Mouse (Mus musculus): ENCODE measurements around the gene Cdkal1. TPM values are rescaled to one million over a fixed set of nuclear protein-coding genes. Genes with fewer than 3 reads are reported as not detected.

Gene Cdkal1
- polyA plus RNA-seq, 1 experiment, result 0.55 TPM

GRCm38 (mm10) chr13:29857436-29857835 is 2.0 kb upstream of the Cdkal1 start:
- Histone ChIP-seq H3K27me3 (ENCODE audit: control insufficient read depth, insufficient read depth, low read length) (no peaks in the 10 kb centered on the region), H3K4me1 (ENCODE audit: control insufficient read depth, insufficient read depth, insufficient read length, low read length) (no peaks in the 10 kb centered on the region), H3K36me3 (ENCODE audit: control insufficient read depth, insufficient read depth, low read length) (no peaks in the 10 kb centered on the region), H3K27ac (ENCODE audit: insufficient read depth, low read depth, low read length) (no peak overlapping the region), H3K4me3 (ENCODE audit: low read depth, low read length) (no peak overlapping the region)
- WGBS, result 12% methylated on average over 4 of the region's 4 CpGs
- TF ChIP-seq POLR2A (IDR thresholded peaks at IDR 0.05; ENCODE audit: low read depth, low read length), result no peak
- TF ChIP-seq CTCF (IDR thresholded peaks at IDR 0.05; ENCODE audit: extremely low read depth, insufficient read length, insufficient replicate concordance, low read depth, low read length), result no peak

DNA sequence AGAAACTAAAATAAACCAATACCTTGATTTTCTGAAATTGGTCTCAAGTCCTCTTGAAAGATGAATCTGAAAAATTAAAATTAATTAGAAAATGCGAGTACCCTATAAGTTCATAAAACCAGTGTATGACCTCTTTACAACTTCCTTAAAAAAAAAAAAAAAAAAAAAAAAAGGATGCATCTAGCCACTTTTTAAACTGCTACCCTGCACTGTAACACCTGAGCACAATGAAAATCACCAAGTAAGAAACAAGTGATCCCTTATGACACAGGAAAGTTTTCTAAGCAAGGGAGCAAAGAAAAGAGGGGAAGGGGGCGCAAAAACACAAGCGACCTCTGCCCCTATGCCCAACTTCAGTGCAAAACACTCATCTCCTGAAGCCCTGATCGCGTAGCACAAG is 598 bp downstream of the Cdkal1 start:
- H3K27ac ChIP-seq (ENCODE audit: insufficient read depth, low read depth, low read length), result peak overlapping the region; percentile 70
- H3K4me1 ChIP-seq (ENCODE audit: control insufficient read depth, insufficient read depth, insufficient read length, low read length), result no peaks in the 10 kb centered on the region
- no peak for TF ChIP-seq CTCF (IDR thresholded peaks at IDR 0.05; ENCODE audit: extremely low read depth, insufficient read length, insufficient replicate concordance, low read depth, low read length)
- TF ChIP-seq POLR2A (IDR thresholded peaks at IDR 0.05; ENCODE audit: low read depth, low read length), result no peak
- WGBS, result under 1% methylated on average over 5 of the region's 5 CpGs
- H3K36me3 ChIP-seq (ENCODE audit: control insufficient read depth, insufficient read depth, low read length), result peaks cover 1% of the 10 kb centered on the region
- peak overlapping the region; percentile 98 for H3K4me3 ChIP-seq (ENCODE audit: low read depth, low read length)
- no peaks in the 10 kb centered on the region for H3K27me3 ChIP-seq (ENCODE audit: control insufficient read depth, insufficient read depth, low read length)

DNA sequence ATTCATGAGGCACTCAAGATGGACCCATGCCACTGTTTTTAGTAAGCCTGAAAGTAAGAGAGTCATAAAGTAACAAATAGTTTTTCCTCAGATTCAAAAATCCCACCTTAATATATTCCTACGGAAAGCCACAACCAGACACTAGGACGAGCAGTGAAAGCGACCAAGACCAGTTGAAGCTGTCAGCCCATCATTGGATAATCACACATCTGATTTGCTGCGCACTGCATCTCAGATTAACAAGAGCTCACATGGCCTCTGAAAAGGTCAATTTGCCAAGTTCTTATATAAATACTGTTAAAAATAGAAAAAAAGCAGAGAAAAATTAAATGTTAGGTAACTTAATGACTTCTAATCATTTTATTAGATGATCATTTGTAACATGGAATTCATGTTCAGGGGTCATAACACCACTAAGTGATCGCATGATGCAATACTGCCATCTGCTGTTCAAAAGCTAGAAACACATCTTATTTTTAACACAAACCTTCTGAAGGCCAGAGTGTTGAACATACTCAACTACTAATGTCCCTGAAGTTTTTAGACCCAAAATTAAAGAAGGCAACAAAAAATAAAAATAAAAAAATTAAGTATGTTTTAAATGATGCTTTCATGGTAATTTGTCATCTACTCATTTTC is 16.9 kb downstream of the Cdkal1 start:
- Histone ChIP-seq H3K4me1 (ENCODE audit: control insufficient read depth, insufficient read depth, insufficient read length, low read length) (no peaks in the 10 kb centered on the region), H3K4me3 (ENCODE audit: low read depth, low read length) (no peak overlapping the region), H3K27me3 (ENCODE audit: control insufficient read depth, insufficient read depth, low read length) (no peaks in the 10 kb centered on the region), H3K36me3 (ENCODE audit: control insufficient read depth, insufficient read depth, low read length) (peaks cover 5% of the 10 kb centered on the region), H3K27ac (ENCODE audit: insufficient read depth, low read depth, low read length) (no peak overlapping the region)
- WGBS, result 63% methylated on average over 5 of the region's 5 CpGs
- TF ChIP-seq POLR2A (IDR thresholded peaks at IDR 0.05; ENCODE audit: low read depth, low read length) (no peak), CTCF (IDR thresholded peaks at IDR 0.05; ENCODE audit: extremely low read depth, insufficient read length, insufficient replicate concordance, low read depth, low read length) (no peak)

DNA sequence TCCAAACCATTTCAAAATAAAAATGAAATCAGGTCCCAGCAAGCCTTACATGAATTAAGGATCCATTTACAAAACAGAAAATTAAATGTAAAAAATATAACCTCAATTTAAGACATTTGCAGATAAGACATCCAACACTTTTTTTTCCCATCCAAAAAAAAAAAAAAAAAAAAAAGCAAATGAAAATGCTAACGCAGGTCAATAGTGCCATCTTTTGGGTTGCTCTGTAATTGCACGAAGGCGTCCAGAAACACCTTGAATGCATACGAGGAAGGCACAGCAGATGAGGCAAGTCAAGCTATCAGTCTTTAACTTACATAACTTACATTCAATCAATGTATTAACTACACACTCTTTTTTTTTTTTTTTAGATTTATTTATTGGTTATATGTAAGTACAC is 20.3 kb downstream of the Cdkal1 start:
- no peak for TF ChIP-seq POLR2A (IDR thresholded peaks at IDR 0.05; ENCODE audit: low read depth, low read length)
- no peak for TF ChIP-seq CTCF (IDR thresholded peaks at IDR 0.05; ENCODE audit: extremely low read depth, insufficient read length, insufficient replicate concordance, low read depth, low read length)
- no peaks in the 10 kb centered on the region for H3K27me3 ChIP-seq (ENCODE audit: control insufficient read depth, insufficient read depth, low read length)
- H3K4me1 ChIP-seq (ENCODE audit: control insufficient read depth, insufficient read depth, insufficient read length, low read length), result no peaks in the 10 kb centered on the region
- H3K27ac ChIP-seq (ENCODE audit: insufficient read depth, low read depth, low read length), result no peak overlapping the region
- 13% methylated on average over 4 of the region's 4 CpGs for WGBS
- H3K36me3 ChIP-seq (ENCODE audit: control insufficient read depth, insufficient read depth, low read length), result peaks cover 4% of the 10 kb centered on the region; the same call in 1 of the 2 replicates
- H3K4me3 ChIP-seq (ENCODE audit: low read depth, low read length), result no peak overlapping the region

DNA sequence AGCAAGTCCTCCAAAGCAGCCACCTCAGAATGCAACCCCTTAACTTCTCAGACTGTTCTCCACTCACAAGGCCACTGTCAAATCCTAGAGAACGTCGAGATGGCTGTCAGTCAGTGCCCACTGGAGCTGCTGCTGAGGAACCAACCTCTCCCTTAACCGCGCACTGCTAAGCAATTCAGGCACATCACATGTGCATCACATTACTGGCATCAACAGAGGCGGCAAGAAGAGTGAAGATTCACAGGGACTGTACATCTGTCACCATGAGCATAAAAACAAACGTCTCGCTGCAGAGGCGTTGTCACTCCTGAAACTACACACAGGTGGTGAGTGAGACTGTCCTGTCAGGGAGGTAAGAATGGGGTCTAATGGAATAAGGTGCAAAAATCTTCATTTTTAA is 21.7 kb downstream of the Cdkal1 start:
- WGBS, result 86% methylated on average over 8 of the region's 8 CpGs
- TF ChIP-seq POLR2A (IDR thresholded peaks at IDR 0.05; ENCODE audit: low read depth, low read length), result no peak
- TF ChIP-seq CTCF (IDR thresholded peaks at IDR 0.05; ENCODE audit: extremely low read depth, insufficient read length, insufficient replicate concordance, low read depth, low read length), result no peak

DNA sequence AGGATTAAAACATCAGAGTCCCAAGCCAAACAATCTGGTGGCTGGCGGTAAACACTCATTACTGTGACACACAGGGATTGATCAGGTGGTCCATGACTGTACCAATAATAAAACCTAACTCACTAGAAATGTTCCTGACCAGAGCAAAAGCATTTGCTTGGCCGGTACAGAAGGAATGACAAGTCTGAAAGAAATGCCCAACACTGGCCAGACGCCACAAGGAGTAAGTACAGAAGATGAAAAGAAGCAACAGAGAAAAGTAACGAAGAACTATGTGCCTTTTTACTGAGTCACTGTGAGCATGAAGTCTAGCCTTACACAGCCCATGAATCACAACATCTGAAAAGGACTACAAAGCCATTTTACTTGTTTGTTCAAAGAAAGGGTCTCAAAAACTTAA is 24.3 kb downstream of the Cdkal1 start:
- H3K27me3 ChIP-seq (ENCODE audit: control insufficient read depth, insufficient read depth, low read length), result no peaks in the 10 kb centered on the region
- no peak overlapping the region for H3K4me3 ChIP-seq (ENCODE audit: low read depth, low read length)
- no peaks in the 10 kb centered on the region for H3K36me3 ChIP-seq (ENCODE audit: control insufficient read depth, insufficient read depth, low read length)
- no peak overlapping the region for H3K27ac ChIP-seq (ENCODE audit: insufficient read depth, low read depth, low read length)
- WGBS, result 91% methylated on average over 4 of the region's 4 CpGs
- no peaks in the 10 kb centered on the region for H3K4me1 ChIP-seq (ENCODE audit: control insufficient read depth, insufficient read depth, insufficient read length, low read length)
- TF ChIP-seq POLR2A (IDR thresholded peaks at IDR 0.05; ENCODE audit: low read depth, low read length), result no peak

More for the DNA sequence above, 21.7 kb downstream of the Cdkal1 start:
- Histone ChIP-seq H3K36me3 (ENCODE audit: control insufficient read depth, insufficient read depth, low read length) (peaks cover 4% of the 10 kb centered on the region; the same call in 1 of the 2 replicates), H3K4me1 (ENCODE audit: control insufficient read depth, insufficient read depth, insufficient read length, low read length) (no peaks in the 10 kb centered on the region), H3K4me3 (ENCODE audit: low read depth, low read length) (no peak overlapping the region), H3K27ac (ENCODE audit: insufficient read depth, low read depth, low read length) (no peak overlapping the region), H3K27me3 (ENCODE audit: control insufficient read depth, insufficient read depth, low read length) (no peaks in the 10 kb centered on the region)

DNA sequence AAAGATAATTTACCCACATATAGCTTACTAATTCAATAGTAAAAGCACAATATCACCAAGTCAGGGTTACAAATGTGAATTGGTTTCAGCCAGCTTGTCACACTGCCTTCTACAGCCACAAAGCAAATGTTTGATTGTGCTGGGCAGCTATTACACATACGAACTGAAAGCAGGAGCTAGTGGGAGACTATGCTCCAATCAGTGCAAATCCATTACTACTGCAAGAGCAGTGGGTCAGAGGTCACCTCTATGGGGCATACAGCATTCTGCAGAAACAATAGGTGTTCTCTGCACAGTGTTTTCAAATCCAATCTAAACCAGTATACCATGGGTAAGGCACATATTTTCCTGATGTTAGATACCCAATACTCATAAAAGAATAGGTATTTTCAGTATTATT is 27.4 kb downstream of the Cdkal1 start:
- H3K36me3 ChIP-seq (ENCODE audit: control insufficient read depth, insufficient read depth, low read length), result no peaks in the 10 kb centered on the region
- H3K27ac ChIP-seq (ENCODE audit: insufficient read depth, low read depth, low read length), result no peak overlapping the region
- H3K4me1 ChIP-seq (ENCODE audit: control insufficient read depth, insufficient read depth, insufficient read length, low read length), result no peaks in the 10 kb centered on the region
- no peak overlapping the region for H3K4me3 ChIP-seq (ENCODE audit: low read depth, low read length)
- no peaks in the 10 kb centered on the region for H3K27me3 ChIP-seq (ENCODE audit: control insufficient read depth, insufficient read depth, low read length)
- WGBS, result 53% methylated on average over 1 of the region's 1 CpGs
- TF ChIP-seq CTCF (IDR thresholded peaks at IDR 0.05; ENCODE audit: extremely low read depth, insufficient read length, insufficient replicate concordance, low read depth, low read length) (no peak), POLR2A (IDR thresholded peaks at IDR 0.05; ENCODE audit: low read depth, low read length) (no peak)

Measured in small intestine, adult 2 months (tissue).